Mouse (Mus musculus): Measurements from ENCODE around the gene Fam160a2. TPM values are rescaled to one million over a fixed set of nuclear protein-coding genes. Genes with fewer than 3 reads are reported as not detected.

Gene Fam160a2
- total and polyA plus RNA-seq, 2 experiments from 2014 or later: 19.0 to 19.7 TPM

DNA sequence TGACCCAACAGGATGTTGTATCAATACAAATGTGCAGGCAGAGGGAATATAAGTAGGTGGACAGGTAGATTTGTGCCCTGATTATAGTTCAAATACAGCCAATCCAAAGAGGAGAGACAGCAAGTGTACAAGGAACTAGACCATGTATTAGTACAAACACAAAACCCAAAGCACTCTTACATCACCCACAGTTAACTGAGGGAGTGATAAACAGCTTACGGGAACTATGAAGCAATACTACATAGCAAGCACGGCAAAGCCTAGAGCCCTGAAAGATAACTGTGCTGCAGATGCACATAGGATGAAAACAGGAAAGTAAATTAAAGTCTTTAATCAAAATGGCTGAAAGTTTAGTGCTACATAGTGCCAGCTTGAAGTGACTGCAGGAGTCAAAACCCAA lies 12.2 kb downstream of the Fam160a2 start:
- no peak for DNase-seq (ENCODE audit: low spot score)
- no peaks in the 10 kb centered on the region for H3K9me3 ChIP-seq (replicated peaks; ENCODE audit: control insufficient read depth, low read length)
- peaks cover 64% of the 10 kb centered on the region for H3K36me3 ChIP-seq (replicated peaks; ENCODE audit: control insufficient read depth, insufficient read depth, low read length)
- no peak for TF ChIP-seq CTCF (IDR thresholded peaks at IDR 0.05; ENCODE audit: low read depth)
- TF ChIP-seq EP300 (IDR thresholded peaks at IDR 0.05; ENCODE audit: low read depth): no peak
- no peak overlapping the region for H3K27ac ChIP-seq (ENCODE audit: low read depth)
- WGBS: 86% methylated on average over 2 of the region's 2 CpGs
- H3K9ac ChIP-seq (replicated peaks; ENCODE audit: low read depth, low read length): no peak overlapping the region
- no peaks in the 10 kb centered on the region for H3K4me1 ChIP-seq (ENCODE audit: control insufficient read depth, insufficient read depth)
- no peak for ATAC-seq (ENCODE audit: insufficient read depth, low read depth)
- no peak overlapping the region for H3K4me2 ChIP-seq (ENCODE audit: low read depth, low read length)
- H3K27me3 ChIP-seq (ENCODE audit: control insufficient read depth, insufficient read depth, low read length): no peaks in the 10 kb centered on the region
- no peak overlapping the region for H3K4me3 ChIP-seq (ENCODE audit: low read depth, low read length)

DNA sequence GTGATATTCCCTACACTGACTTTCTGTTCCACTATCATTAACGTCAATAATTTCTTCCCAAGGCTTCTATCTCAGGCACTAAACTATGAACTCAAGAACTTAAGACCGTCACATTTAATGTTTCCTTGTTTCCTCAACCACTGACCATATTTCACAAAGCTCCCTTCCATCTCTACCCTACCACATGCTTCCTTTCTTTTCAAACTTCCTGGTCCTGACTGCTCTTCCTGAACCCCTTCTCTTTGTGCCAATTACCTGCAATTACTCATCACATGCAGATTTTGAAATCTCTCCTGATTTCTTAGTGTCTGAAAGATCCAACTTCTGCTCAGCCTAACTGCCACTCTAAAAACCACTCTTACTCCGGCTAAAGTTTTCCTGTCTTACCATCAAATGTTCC lies 19.5 kb downstream of the Fam160a2 start:
- peaks cover 83% of the 10 kb centered on the region for H3K36me3 ChIP-seq (replicated peaks; ENCODE audit: control insufficient read depth, insufficient read depth, low read length)
- no peak overlapping the region for H3K27ac ChIP-seq (ENCODE audit: low read depth)
- no peaks in the 10 kb centered on the region for H3K4me1 ChIP-seq (ENCODE audit: control insufficient read depth, insufficient read depth)
- no peak for TF ChIP-seq CTCF (IDR thresholded peaks at IDR 0.05; ENCODE audit: low read depth)
- TF ChIP-seq EP300 (IDR thresholded peaks at IDR 0.05; ENCODE audit: low read depth): no peak
- ATAC-seq (ENCODE audit: insufficient read depth, low read depth) (no peak), DNase-seq (ENCODE audit: low spot score) (no peak)
- no peaks in the 10 kb centered on the region for H3K9me3 ChIP-seq (replicated peaks; ENCODE audit: control insufficient read depth, low read length)
- H3K4me3 ChIP-seq (ENCODE audit: low read depth, low read length): no peak overlapping the region
- no peak overlapping the region for H3K4me2 ChIP-seq (ENCODE audit: low read depth, low read length)
- WGBS: 94% methylated on average over 3 of the region's 3 CpGs
- no peak overlapping the region for H3K9ac ChIP-seq (replicated peaks; ENCODE audit: low read depth, low read length)
- H3K27me3 ChIP-seq (ENCODE audit: control insufficient read depth, insufficient read depth, low read length): no peaks in the 10 kb centered on the region

DNA sequence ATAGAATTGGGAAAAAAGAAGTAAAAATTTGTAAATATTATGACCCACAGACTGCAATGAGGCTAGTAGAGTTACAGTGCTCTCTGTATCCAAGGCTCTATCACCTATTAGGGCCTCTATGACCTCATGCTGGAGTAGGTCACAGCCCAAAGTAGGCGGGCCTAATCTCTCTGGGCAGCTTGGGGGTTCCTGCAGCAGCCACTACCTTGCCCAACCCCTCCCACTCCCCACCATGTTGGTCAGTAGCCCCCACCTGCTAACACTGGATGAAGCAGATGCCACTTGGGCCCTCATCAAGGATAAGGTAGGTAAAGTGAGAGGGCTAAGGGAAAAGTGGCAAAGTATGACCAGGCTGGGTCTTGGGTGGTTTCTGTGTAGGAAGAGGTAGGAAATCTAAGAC lies 25.0 kb downstream of the Fam160a2 start, which contains the start of gene Gm5901:
Gene Gm5901 (plus strand): TSS at position 173 of the 400 bp plus-strand sequence.
- Histone ChIP-seq H3K4me3 (ENCODE audit: low read depth, low read length) (no peak within 1 kb of the TSS), H3K9me3 (replicated peaks; ENCODE audit: control insufficient read depth, low read length) (no peaks in the 10 kb centered on the region), H3K9ac (replicated peaks; ENCODE audit: low read depth, low read length) (no peak within 1 kb of the TSS), H3K4me1 (ENCODE audit: control insufficient read depth, insufficient read depth) (0 out of 2 replicates have a peak, but pooled peaks cover 14% of the 10 kb centered on the region), H3K27me3 (ENCODE audit: control insufficient read depth, insufficient read depth, low read length) (no peaks in the 10 kb centered on the region), H3K27ac (ENCODE audit: low read depth) (peak within 1 kb of the TSS; percentile 53; the same call in 1 of the 2 replicates), H3K4me2 (ENCODE audit: low read depth, low read length) (no peak within 1 kb of the TSS), H3K36me3 (replicated peaks; ENCODE audit: control insufficient read depth, insufficient read depth, low read length) (peaks cover 39% of the 10 kb centered on the region)
- no peak for TF ChIP-seq EP300 (IDR thresholded peaks at IDR 0.05; ENCODE audit: low read depth)
- TF ChIP-seq CTCF (IDR thresholded peaks at IDR 0.05; ENCODE audit: low read depth): no peak
- DNase-seq (ENCODE audit: low spot score) (no peak), ATAC-seq (ENCODE audit: insufficient read depth, low read depth) (no peak)
- WGBS: 74% methylated on average over 1 of the region's 1 CpGs

DNA sequence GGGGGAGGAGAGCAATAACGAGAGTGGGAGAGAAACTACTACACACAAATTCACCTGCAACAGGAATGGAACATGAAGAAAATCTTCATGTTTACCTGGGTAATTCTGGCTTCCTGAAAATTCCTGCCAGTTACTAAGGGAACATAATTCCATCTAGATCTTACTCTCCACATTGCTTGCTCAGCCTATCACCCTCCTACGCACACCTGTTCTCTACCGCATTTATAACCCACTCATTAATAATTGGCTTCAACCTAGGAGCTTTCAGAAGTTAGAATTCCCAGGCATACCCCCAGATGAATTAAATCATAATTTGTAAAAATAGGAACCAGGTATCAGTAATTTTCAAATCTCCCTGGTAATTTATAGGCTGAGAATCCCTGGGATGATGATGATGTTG lies 25.9 kb downstream of the Fam160a2 start:
- Histone ChIP-seq H3K36me3 (replicated peaks; ENCODE audit: control insufficient read depth, insufficient read depth, low read length) (peaks cover 30% of the 10 kb centered on the region), H3K27ac (ENCODE audit: low read depth) (peak overlapping the region; percentile 53; the same call in 1 of the 2 replicates), H3K27me3 (ENCODE audit: control insufficient read depth, insufficient read depth, low read length) (no peaks in the 10 kb centered on the region), H3K4me2 (ENCODE audit: low read depth, low read length) (no peak overlapping the region), H3K4me3 (ENCODE audit: low read depth, low read length) (no peak overlapping the region), H3K9me3 (replicated peaks; ENCODE audit: control insufficient read depth, low read length) (no peaks in the 10 kb centered on the region), H3K9ac (replicated peaks; ENCODE audit: low read depth, low read length) (no peak overlapping the region), H3K4me1 (ENCODE audit: control insufficient read depth, insufficient read depth) (0 out of 2 replicates have a peak, but pooled peaks cover 14% of the 10 kb centered on the region)
- DNase-seq (ENCODE audit: low spot score): no peak
- ATAC-seq (ENCODE audit: insufficient read depth, low read depth): no peak
- TF ChIP-seq CTCF (IDR thresholded peaks at IDR 0.05; ENCODE audit: low read depth) (no peak), EP300 (IDR thresholded peaks at IDR 0.05; ENCODE audit: low read depth) (no peak)
- WGBS: 75% methylated on average over 3 of the region's 3 CpGs

DNA sequence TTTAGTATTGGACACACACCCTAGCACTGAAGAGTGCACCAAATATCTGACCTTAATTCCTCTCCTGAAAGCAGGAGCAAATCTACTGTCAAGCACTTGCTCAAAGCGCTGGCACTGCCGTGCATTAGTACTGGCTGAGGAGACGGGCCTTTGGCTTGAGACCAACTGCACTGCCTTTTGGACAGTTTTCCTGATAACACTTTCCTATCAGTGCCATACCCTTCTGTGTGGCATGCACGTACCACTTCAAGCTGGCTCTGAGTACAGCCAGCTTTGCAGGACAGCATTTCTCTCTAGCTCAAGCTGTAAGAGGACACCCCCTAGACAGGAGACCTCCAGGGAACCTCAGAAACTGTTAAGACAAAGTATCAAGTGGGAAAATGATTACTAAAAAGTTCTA lies 26.3 kb downstream of the Fam160a2 start:
- no peak overlapping the region for H3K9ac ChIP-seq (replicated peaks; ENCODE audit: low read depth, low read length)
- ATAC-seq (ENCODE audit: insufficient read depth, low read depth): peak; percentile 89

DNA sequence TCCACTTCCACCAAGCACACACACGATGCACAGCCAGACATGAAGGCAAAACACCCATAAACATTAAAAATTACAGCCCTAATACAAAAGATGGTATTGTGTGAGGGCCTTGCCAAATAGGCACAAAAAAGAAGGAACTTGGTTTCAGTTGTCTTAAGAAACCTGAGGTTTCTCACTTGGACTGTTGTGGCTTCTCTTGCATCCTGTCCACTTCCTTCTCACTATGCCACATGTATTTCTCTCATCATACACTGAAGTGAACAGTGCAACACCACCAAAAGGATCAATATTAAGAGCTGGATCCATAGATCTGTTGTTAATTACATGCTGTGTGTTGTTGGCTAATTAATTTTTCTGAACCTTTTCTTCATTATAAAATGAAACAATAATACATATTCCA lies 26.9 kb downstream of the Fam160a2 start:
- Histone ChIP-seq H3K9ac (replicated peaks; ENCODE audit: low read depth, low read length) (no peak overlapping the region), H3K36me3 (replicated peaks; ENCODE audit: control insufficient read depth, insufficient read depth, low read length) (peaks cover 19% of the 10 kb centered on the region), H3K27ac (ENCODE audit: low read depth) (peak overlapping the region; percentile 53; the same call in 1 of the 2 replicates), H3K9me3 (replicated peaks; ENCODE audit: control insufficient read depth, low read length) (no peaks in the 10 kb centered on the region), H3K4me3 (ENCODE audit: low read depth, low read length) (no peak overlapping the region), H3K4me2 (ENCODE audit: low read depth, low read length) (no peak overlapping the region), H3K4me1 (ENCODE audit: control insufficient read depth, insufficient read depth) (0 out of 2 replicates have a peak, but pooled peaks cover 14% of the 10 kb centered on the region), H3K27me3 (ENCODE audit: control insufficient read depth, insufficient read depth, low read length) (no peaks in the 10 kb centered on the region)
- no peak for TF ChIP-seq EP300 (IDR thresholded peaks at IDR 0.05; ENCODE audit: low read depth)
- no peak for TF ChIP-seq CTCF (IDR thresholded peaks at IDR 0.05; ENCODE audit: low read depth)
- no peak for DNase-seq (ENCODE audit: low spot score)
- 90% methylated on average over 1 of the region's 1 CpGs for WGBS
- no peak for ATAC-seq (ENCODE audit: insufficient read depth, low read depth)

More for the DNA sequence above, 26.3 kb downstream of the Fam160a2 start:
- Histone ChIP-seq H3K9me3 (replicated peaks; ENCODE audit: control insufficient read depth, low read length) (no peaks in the 10 kb centered on the region), H3K36me3 (replicated peaks; ENCODE audit: control insufficient read depth, insufficient read depth, low read length) (peaks cover 25% of the 10 kb centered on the region), H3K4me2 (ENCODE audit: low read depth, low read length) (no peak overlapping the region), H3K4me1 (ENCODE audit: control insufficient read depth, insufficient read depth) (0 out of 2 replicates have a peak, but pooled peaks cover 14% of the 10 kb centered on the region), H3K27ac (ENCODE audit: low read depth) (peak overlapping the region; percentile 53; the same call in 1 of the 2 replicates), H3K4me3 (ENCODE audit: low read depth, low read length) (no peak overlapping the region), H3K27me3 (ENCODE audit: control insufficient read depth, insufficient read depth, low read length) (no peaks in the 10 kb centered on the region)
- DNase-seq (ENCODE audit: low spot score): peak; percentile 65
- TF ChIP-seq EP300 (IDR thresholded peaks at IDR 0.05; ENCODE audit: low read depth) (no peak; the same call in 1 of the 2 replicates), CTCF (IDR thresholded peaks at IDR 0.05; ENCODE audit: low read depth) (no peak)
- WGBS: 25% methylated on average over 4 of the region's 4 CpGs

Measured in heart, postnatal 0 days (tissue).